Mouse (Mus musculus) G1E (cell line): Measurements from ENCODE around the gene Slc25a22. TPM values are rescaled to one million over a fixed set of nuclear protein-coding genes. Genes with fewer than 3 reads are reported as not detected.

ENCODE experiments used
- ATAC-seq: 2 replicates; pipeline ENCODE4 v1.8.0; 2016; ENCODE audit warnings: mild to moderate bottlenecking; ENCODE audit not compliant: insufficient number of reproducible peaks, poor library complexity, low FRiP score, severe bottlenecking; ENCODE audit errors: extremely low read depth
- DNase-seq: peaks from one replicate; pipeline ENCODE4 v3.0.0; 2012; ENCODE audit warnings: low spot score
- H3K27me3 ChIP-seq: 2 replicates; pipeline ENCODE4 v1.6.1; 2012; ENCODE audit warnings: mild to moderate bottlenecking, low read length, inconsistent platforms; ENCODE audit not compliant: insufficient read depth
- H3K36me3 ChIP-seq: replicated peaks from 2 replicates; pipeline ENCODE3; 2012; ENCODE audit warnings: mild to moderate bottlenecking, inconsistent platforms
- H3K4me1 ChIP-seq: 2 replicates; pipeline ENCODE4 v1.6.1; 2012; ENCODE audit warnings: low read depth, low read length, inconsistent platforms, mixed read lengths; ENCODE audit not compliant: insufficient read depth
- H3K4me3 ChIP-seq: 2 replicates; pipeline ENCODE4 v1.5.1; 2012; ENCODE audit warnings: low read depth, mild to moderate bottlenecking, inconsistent platforms, low read length, moderate library complexity, mixed read lengths
- H3K9me3 ChIP-seq: replicated peaks from 2 replicates; pipeline ENCODE4 v1.6.1; 2012; ENCODE audit warnings: inconsistent platforms
- CTCF ChIP-seq: IDR thresholded peaks from 2 replicates; pipeline ENCODE4 v1.5.1; 2012; ENCODE audit warnings: low read depth, low read length, inconsistent platforms, mixed read lengths
- GATA1 ChIP-seq: IDR thresholded peaks from 2 replicates; pipeline ENCODE4 v1.6.1; 2012; ENCODE audit warnings: borderline replicate concordance, low read length, inconsistent platforms, mixed read lengths
- GATA2 ChIP-seq: IDR thresholded peaks from 2 replicates; pipeline ENCODE4 v1.6.1; 2012; ENCODE audit warnings: low read depth, low read length, inconsistent platforms, borderline replicate concordance
- POLR2AphosphoS5 ChIP-seq: IDR thresholded peaks from 2 replicates; pipeline ENCODE4 v1.6.1; 2012; ENCODE audit warnings: low read depth, low read length, inconsistent platforms; ENCODE audit not compliant: insufficient replicate concordance
- TAL1 ChIP-seq: conservative IDR thresholded peaks from 2 replicates; pipeline ENCODE4 v1.6.1; 2012; ENCODE audit warnings: low read depth, low read length, inconsistent platforms, mixed read lengths
- polyA plus RNA-seq: library from polyadenylated mRNA; stranded (reverse); fragments of >175 nt; gene quantifications from 2 replicates; pipeline ENCODE4 v1.2.3, GENCODE M21; 2012
- total RNA-seq, 2 experiments: library from RNA; stranded (forward) in 1 of 2; stranded (reverse) in 1 of 2; fragments of 200-1000 nt in 1 of 2; fragments of >200 nt in 1 of 2; fragmentation: Nextera tagmentation in 1 of 2; gene quantifications; 2 replicates each; pipeline ENCODE4 v1.2.3; 2014 to 2017

The Slc25a22 gene
- total and polyA plus RNA-seq, 3 experiments: 3.7 to 51.8 (median 16.3) TPM

DNA sequence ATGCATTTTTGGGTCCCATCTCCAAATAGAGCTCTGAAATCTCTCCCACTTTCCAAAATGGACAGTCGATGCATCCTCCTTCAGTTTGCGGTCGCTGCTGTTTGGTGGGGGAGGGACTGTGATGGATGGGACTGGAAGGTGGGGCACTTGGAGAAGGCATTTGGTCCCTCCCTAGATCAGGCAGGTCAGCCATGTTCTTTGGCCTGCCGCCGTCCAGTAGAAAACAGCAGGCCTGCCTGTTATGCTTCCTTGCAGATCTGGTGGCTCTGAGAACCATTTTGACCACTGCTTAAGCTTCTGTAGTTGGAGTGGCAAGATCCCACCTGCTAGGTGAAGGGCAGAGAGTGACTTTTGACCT is 30.5 kb upstream of the Slc25a22 start:
- peaks cover 44% of the 10 kb centered on the region for H3K36me3 ChIP-seq
- H3K4me1 ChIP-seq: peaks cover 85% of the 10 kb centered on the region
- TF ChIP-seq CTCF (no peak), GATA2 (no peak), TAL1 (no peak), POLR2AphosphoS5 (peak; percentile 21; the same call in 1 of the 2 replicates), GATA1 (no peak)
- H3K9me3 ChIP-seq: no peaks in the 10 kb centered on the region
- no peak for DNase-seq
- H3K27me3 ChIP-seq: peaks cover 26% of the 10 kb centered on the region
- peak overlapping the region; percentile 78 for H3K4me3 ChIP-seq
- ATAC-seq: no peak

DNA sequence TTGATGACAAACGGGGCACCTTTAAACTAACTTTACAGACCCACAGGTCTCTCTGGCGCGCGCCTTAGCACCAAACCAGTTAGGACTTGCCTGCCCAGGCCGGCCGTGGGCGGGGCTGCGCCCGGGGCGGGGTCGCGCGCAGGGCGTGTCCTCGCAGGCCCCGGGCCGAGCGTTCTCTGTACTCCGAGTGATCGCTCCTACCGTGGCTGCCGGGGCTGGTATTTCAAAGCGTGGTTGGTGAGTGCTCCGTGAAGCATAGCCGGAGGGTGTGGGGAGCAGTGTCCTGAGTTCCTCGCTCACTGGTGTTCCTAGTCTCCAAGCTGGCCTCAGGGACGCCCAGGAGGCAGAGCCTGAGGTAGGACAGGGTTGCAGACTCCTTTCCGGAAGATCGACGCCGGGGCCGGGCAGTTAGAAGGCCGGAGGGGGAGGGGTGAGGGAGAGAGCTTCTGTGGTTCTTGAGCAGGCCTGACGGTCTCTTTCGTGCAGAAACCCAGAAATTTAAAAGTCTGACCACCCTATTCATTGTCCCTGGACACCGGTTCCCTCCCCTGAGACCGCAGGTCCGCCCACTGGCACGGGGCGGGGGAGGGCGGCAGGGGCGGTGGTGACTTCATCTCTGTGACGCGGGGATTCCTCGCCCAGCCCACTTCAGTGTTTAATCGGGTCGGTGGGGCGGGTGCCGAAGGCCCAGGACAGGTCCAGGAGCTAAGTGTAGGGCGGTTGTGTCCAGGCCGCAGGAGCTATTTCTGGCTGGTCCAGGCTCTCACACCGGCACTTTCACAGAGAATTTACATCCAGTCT is 29.7 kb upstream of the Slc25a22 start, which contains the start of gene Cd151:
Cd151 (plus strand) TSS at position 163 of the 801 bp plus-strand sequence.
- Histone ChIP-seq H3K27me3 (peaks cover 33% of the 10 kb centered on the region), H3K36me3 (peaks cover 37% of the 10 kb centered on the region), H3K4me3 (peak within 1 kb of the TSS; percentile 78), H3K9me3 (no peaks in the 10 kb centered on the region), H3K4me1 (peaks cover 81% of the 10 kb centered on the region)
- DNase-seq: peak; percentile 91
- ATAC-seq: peak; percentile 50
- no peak for TF ChIP-seq POLR2AphosphoS5
- no peak for TF ChIP-seq CTCF
- TF ChIP-seq GATA1: no peak
- no peak for TF ChIP-seq TAL1
- TF ChIP-seq GATA2: no peak

DNA sequence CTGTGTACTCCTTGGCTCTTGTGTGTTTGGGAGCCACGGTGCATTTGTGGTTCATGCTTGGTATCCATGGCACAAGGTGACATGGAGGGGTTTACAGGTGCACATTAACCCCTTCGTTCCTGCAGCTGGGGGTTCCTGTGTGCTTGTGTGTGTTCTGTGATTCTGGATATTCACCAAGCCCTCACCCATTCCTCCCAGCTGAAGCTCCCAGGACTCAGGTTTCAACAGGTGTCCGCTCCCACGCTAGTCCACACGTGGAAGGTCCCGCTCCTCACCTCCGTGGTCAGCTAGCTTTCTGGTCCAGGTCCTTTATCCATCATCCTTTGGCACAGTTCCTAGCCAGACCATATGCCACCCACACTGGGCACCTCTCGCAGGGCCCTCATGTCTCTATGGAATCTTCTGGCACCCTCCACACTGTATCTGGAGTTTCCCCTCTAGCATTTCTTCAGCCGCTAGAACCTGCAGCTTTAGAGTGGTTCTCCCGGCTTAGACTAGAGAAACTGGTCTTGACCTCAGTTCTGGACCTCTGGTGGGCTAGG is 29.0 kb upstream of the Slc25a22 start:
- no peak for ATAC-seq

DNA sequence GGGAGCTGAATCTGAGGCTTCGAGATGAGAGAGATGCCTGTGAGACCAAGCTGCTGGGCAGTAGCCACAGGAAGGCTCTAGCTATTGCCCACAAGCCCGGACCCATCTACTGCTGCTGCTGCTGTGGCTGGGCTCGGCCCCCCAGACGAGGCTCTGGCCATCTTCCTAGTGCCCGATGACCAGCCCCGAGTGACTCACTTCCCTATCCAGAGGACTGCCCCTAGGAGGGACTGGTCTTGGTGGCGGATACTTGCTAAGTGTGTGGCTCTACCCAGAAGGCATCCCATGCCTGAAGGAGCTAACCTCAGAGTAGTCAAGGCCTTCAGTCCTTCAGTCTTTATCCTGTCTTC is 28.3 kb upstream of the Slc25a22 start:
- Histone ChIP-seq H3K36me3 (peaks cover 26% of the 10 kb centered on the region), H3K4me1 (peaks cover 77% of the 10 kb centered on the region), H3K4me3 (no peak overlapping the region), H3K27me3 (peaks cover 46% of the 10 kb centered on the region), H3K9me3 (no peaks in the 10 kb centered on the region)
- TF ChIP-seq GATA1 (no peak), CTCF (no peak), TAL1 (no peak), POLR2AphosphoS5 (no peak), GATA2 (no peak)
- ATAC-seq (no peak), DNase-seq (no peak)

More for the DNA sequence above, 29.0 kb upstream of the Slc25a22 start:
- peaks cover 31% of the 10 kb centered on the region for H3K36me3 ChIP-seq
- H3K9me3 ChIP-seq: no peaks in the 10 kb centered on the region
- TF ChIP-seq CTCF: no peak
- no peak for TF ChIP-seq GATA2
- no peak for TF ChIP-seq POLR2AphosphoS5
- no peak for TF ChIP-seq TAL1
- no peak for TF ChIP-seq GATA1
- DNase-seq: no peak
- H3K4me1 ChIP-seq: peaks cover 83% of the 10 kb centered on the region
- H3K27me3 ChIP-seq: peaks cover 40% of the 10 kb centered on the region
- H3K4me3 ChIP-seq: peak overlapping the region; percentile 78; the same call in 1 of the 2 replicates

DNA sequence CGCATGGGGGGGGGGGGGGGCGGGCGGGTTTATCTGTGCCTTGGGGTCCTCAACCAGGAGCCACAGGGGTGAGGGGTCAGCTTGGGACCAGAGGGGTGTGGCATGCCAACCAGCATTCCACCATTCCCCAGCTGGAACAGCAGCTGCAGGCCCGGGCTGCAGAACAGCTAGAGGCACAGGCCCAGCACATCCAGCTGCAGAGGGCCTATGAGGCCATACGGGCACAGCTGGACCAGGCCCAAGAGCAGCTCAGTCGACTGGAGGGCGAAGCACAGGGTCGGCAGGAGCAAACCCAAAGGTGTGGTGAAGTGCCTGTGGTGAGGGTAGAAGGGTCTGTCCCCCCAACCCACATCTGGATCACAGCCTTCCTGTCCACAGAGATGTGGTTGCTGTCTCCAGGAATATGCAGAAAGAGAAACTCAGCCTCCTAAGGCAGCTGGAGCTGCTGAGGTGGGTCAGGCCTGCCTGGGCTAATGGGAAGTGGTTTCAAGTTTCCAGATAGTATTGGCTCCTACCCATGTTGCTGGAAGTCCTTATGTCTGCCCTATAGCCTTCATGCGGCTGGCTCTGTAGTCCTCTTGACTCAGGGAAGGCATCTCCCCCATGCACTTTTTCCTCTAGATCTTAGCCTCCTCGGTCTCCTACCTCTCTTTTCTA is 27.8 kb upstream of the Slc25a22 start:
- DNase-seq (no peak), ATAC-seq (no peak)
- no peak overlapping the region for H3K4me3 ChIP-seq
- TF ChIP-seq GATA2: no peak
- no peak for TF ChIP-seq TAL1
- no peak for TF ChIP-seq POLR2AphosphoS5
- TF ChIP-seq GATA1: no peak
- TF ChIP-seq CTCF: no peak
- peaks cover 73% of the 10 kb centered on the region for H3K4me1 ChIP-seq
- no peaks in the 10 kb centered on the region for H3K9me3 ChIP-seq
- H3K27me3 ChIP-seq: peaks cover 50% of the 10 kb centered on the region
- H3K36me3 ChIP-seq: peaks cover 26% of the 10 kb centered on the region

DNA sequence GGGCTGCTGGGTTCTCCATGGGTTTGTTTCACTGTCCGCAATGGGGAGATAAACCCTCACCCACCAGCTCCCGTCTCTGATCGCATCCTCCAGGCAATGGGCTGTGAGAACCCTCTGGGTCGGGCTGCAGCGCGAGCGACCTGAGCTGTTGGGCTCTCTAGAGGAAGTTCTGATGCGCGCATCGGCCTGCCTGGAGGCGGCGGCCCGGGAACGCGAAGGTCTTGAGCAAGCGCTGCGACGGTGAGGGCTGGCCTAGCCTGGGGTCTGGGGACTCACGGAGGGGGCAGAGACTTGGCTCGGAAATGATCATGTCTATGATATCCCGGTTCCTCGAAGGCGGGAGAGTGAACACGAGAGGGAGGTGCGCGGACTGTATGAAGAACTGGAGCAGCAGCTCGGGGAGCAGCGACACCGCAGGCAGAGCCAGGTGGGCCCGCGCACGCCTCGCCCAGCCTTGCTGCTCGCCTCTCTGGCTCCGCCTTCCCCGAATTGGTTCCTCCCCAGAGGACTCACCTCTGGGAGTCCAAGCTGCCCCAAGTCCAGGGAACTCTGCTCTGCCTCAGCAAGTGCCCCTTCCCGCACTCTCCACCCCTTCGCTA is 27.0 kb upstream of the Slc25a22 start:
- peaks cover 50% of the 10 kb centered on the region for H3K27me3 ChIP-seq

More for the DNA sequence above, 27.0 kb upstream of the Slc25a22 start:
- no peak for DNase-seq
- Histone ChIP-seq H3K9me3 (no peaks in the 10 kb centered on the region), H3K4me3 (0 out of 2 replicates have a peak overlapping the region, but pooled peaks have one; percentile 5), H3K36me3 (peaks cover 26% of the 10 kb centered on the region), H3K4me1 (peaks cover 65% of the 10 kb centered on the region)
- TF ChIP-seq TAL1 (no peak), GATA2 (no peak), POLR2AphosphoS5 (no peak), GATA1 (no peak), CTCF (no peak)
- ATAC-seq: no peak
